Mouse (Mus musculus): ENCODE measurements around the gene Tmem117. TPM values are rescaled to one million over a fixed set of nuclear protein-coding genes. Genes with fewer than 3 reads are reported as not detected.

Tmem117 gene
- total and polyA plus RNA-seq, 3 experiments, result 0.16 TPM; not detected in 2

- Histone ChIP-seq H3K27me3 (ENCODE audit: insufficient read depth, low read length) (no peaks in the 10 kb centered on the region), H3K36me3 (replicated peaks) (no peaks in the 10 kb centered on the region), H3K4me1 (ENCODE audit: insufficient read depth, low read depth, low read length) (no peaks in the 10 kb centered on the region), H3K4me3 (ENCODE audit: low read depth, low read length) (no peak overlapping the region), H3K9me3 (replicated peaks) (peaks cover 34% of the 10 kb centered on the region)
- no peak for DNase-seq (ENCODE audit: low spot score)
- no peak for ATAC-seq (ENCODE audit: extremely low read depth, insufficient number of reproducible peaks, low FRiP score, poor library complexity, severe bottlenecking)
- TF ChIP-seq TAL1 (conservative IDR thresholded peaks at IDR 0.05; ENCODE audit: low read depth, low read length) (no peak), CTCF (IDR thresholded peaks at IDR 0.05; ENCODE audit: low read depth, low read length) (no peak), GATA1 (IDR thresholded peaks at IDR 0.05; ENCODE audit: borderline replicate concordance, low read length) (no peak), GATA2 (IDR thresholded peaks at IDR 0.05; ENCODE audit: borderline replicate concordance, low read depth, low read length) (no peak), POLR2AphosphoS5 (IDR thresholded peaks at IDR 0.05; ENCODE audit: insufficient replicate concordance, low read depth, low read length) (no peak)
Observed at GRCm38 (mm10) chr15:94684269-94684668, 55.2 kb downstream of the Tmem117 start.

DNA sequence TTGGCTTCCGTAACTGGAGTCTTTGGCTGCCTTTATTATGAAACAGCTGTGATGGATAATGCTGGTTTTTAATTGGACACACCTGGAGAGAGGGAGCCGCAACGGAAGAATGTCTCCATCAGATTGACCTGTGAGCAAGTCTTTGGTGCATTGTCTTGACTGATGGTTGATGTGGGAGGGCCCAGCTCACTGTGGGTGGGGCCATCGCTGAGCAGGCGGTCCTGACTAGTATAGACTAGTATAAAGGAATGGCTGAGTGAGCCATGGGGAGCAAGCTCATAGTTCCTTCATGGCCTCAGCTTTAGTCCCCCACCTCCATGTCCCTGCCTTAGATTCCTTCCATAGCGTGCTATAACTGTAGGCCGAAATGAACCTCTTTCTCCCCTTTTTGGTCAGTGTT, 58.1 kb downstream of the Tmem117 start:
- Histone ChIP-seq H3K36me3 (replicated peaks) (no peaks in the 10 kb centered on the region), H3K4me1 (ENCODE audit: insufficient read depth, low read depth, low read length) (no peaks in the 10 kb centered on the region), H3K9me3 (replicated peaks) (peaks cover 26% of the 10 kb centered on the region), H3K4me3 (ENCODE audit: low read depth, low read length) (no peak overlapping the region), H3K27me3 (ENCODE audit: insufficient read depth, low read length) (no peaks in the 10 kb centered on the region)
- no peak for TF ChIP-seq CTCF (IDR thresholded peaks at IDR 0.05; ENCODE audit: low read depth, low read length)
- no peak for TF ChIP-seq TAL1 (conservative IDR thresholded peaks at IDR 0.05; ENCODE audit: low read depth, low read length)
- TF ChIP-seq GATA2 (IDR thresholded peaks at IDR 0.05; ENCODE audit: borderline replicate concordance, low read depth, low read length), result no peak
- no peak for TF ChIP-seq GATA1 (IDR thresholded peaks at IDR 0.05; ENCODE audit: borderline replicate concordance, low read length)
- no peak for TF ChIP-seq POLR2AphosphoS5 (IDR thresholded peaks at IDR 0.05; ENCODE audit: insufficient replicate concordance, low read depth, low read length)
- ATAC-seq (ENCODE audit: extremely low read depth, insufficient number of reproducible peaks, low FRiP score, poor library complexity, severe bottlenecking), result no peak
- no peak for DNase-seq (ENCODE audit: low spot score)

GRCm38 (mm10) chr15:94687629-94688028, 58.6 kb downstream of the Tmem117 start:
- no peak for ATAC-seq (ENCODE audit: extremely low read depth, insufficient number of reproducible peaks, low FRiP score, poor library complexity, severe bottlenecking)
- H3K36me3 ChIP-seq (replicated peaks), result no peaks in the 10 kb centered on the region
- no peaks in the 10 kb centered on the region for H3K27me3 ChIP-seq (ENCODE audit: insufficient read depth, low read length)
- H3K4me1 ChIP-seq (ENCODE audit: insufficient read depth, low read depth, low read length), result no peaks in the 10 kb centered on the region
- TF ChIP-seq GATA2 (IDR thresholded peaks at IDR 0.05; ENCODE audit: borderline replicate concordance, low read depth, low read length), result no peak
- no peak for TF ChIP-seq CTCF (IDR thresholded peaks at IDR 0.05; ENCODE audit: low read depth, low read length)
- no peak for TF ChIP-seq POLR2AphosphoS5 (IDR thresholded peaks at IDR 0.05; ENCODE audit: insufficient replicate concordance, low read depth, low read length)
- no peak for TF ChIP-seq GATA1 (IDR thresholded peaks at IDR 0.05; ENCODE audit: borderline replicate concordance, low read length)
- no peak for TF ChIP-seq TAL1 (conservative IDR thresholded peaks at IDR 0.05; ENCODE audit: low read depth, low read length)
- H3K4me3 ChIP-seq (ENCODE audit: low read depth, low read length), result no peak overlapping the region
- peaks cover 26% of the 10 kb centered on the region for H3K9me3 ChIP-seq (replicated peaks)
- DNase-seq (ENCODE audit: low spot score), result no peak

DNA sequence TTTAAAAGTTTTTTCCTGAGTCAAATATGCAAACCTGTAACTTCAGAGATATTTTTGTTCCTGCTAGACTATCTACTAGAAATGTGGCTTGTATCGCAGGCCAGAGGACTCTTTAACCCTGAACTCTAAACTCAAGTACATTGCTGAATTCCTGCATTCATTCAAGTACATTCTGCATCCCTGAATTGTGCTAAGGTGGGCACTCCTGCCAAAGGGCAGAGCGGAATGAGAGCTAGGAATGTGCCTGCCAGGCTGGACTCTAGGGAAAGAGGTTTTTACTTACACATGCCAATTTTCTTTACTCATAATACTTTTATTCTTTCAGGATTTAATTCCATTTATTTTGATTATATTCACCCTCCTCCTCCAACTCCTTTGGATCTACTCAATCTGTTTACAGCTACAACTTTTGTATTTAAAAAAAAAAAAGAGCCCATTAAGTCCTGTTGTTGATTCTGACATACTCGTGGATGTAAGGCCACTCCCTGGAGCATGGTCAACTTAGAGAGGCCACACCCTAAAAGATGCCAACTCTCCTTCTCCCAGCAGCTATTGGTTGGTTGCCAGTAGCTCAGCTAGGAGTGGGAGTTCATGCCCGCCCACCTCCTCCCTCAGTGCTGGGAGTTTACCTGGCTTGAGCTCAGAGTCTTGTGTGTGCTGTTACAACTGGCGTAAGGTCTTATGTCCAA, 60.3 kb downstream of the Tmem117 start:
- no peaks in the 10 kb centered on the region for H3K27me3 ChIP-seq (ENCODE audit: insufficient read depth, low read length)
- no peak for DNase-seq (ENCODE audit: low spot score)
- H3K4me3 ChIP-seq (ENCODE audit: low read depth, low read length), result no peak overlapping the region
- H3K36me3 ChIP-seq (replicated peaks), result no peaks in the 10 kb centered on the region
- no peak for ATAC-seq (ENCODE audit: extremely low read depth, insufficient number of reproducible peaks, low FRiP score, poor library complexity, severe bottlenecking)
- peaks cover 20% of the 10 kb centered on the region for H3K9me3 ChIP-seq (replicated peaks)
- TF ChIP-seq GATA2 (IDR thresholded peaks at IDR 0.05; ENCODE audit: borderline replicate concordance, low read depth, low read length), result no peak
- TF ChIP-seq TAL1 (conservative IDR thresholded peaks at IDR 0.05; ENCODE audit: low read depth, low read length), result no peak
- TF ChIP-seq POLR2AphosphoS5 (IDR thresholded peaks at IDR 0.05; ENCODE audit: insufficient replicate concordance, low read depth, low read length), result no peak
- TF ChIP-seq GATA1 (IDR thresholded peaks at IDR 0.05; ENCODE audit: borderline replicate concordance, low read length), result no peak
- no peak for TF ChIP-seq CTCF (IDR thresholded peaks at IDR 0.05; ENCODE audit: low read depth, low read length)
- no peaks in the 10 kb centered on the region for H3K4me1 ChIP-seq (ENCODE audit: insufficient read depth, low read depth, low read length)

- Histone ChIP-seq H3K27me3 (ENCODE audit: insufficient read depth, low read length) (no peaks in the 10 kb centered on the region), H3K4me3 (ENCODE audit: low read depth, low read length) (no peak overlapping the region), H3K4me1 (ENCODE audit: insufficient read depth, low read depth, low read length) (no peaks in the 10 kb centered on the region), H3K9me3 (replicated peaks) (peaks cover 19% of the 10 kb centered on the region), H3K36me3 (replicated peaks) (no peaks in the 10 kb centered on the region)
- TF ChIP-seq CTCF (IDR thresholded peaks at IDR 0.05; ENCODE audit: low read depth, low read length) (no peak), GATA1 (IDR thresholded peaks at IDR 0.05; ENCODE audit: borderline replicate concordance, low read length) (no peak), TAL1 (conservative IDR thresholded peaks at IDR 0.05; ENCODE audit: low read depth, low read length) (no peak), POLR2AphosphoS5 (IDR thresholded peaks at IDR 0.05; ENCODE audit: insufficient replicate concordance, low read depth, low read length) (no peak), GATA2 (IDR thresholded peaks at IDR 0.05; ENCODE audit: borderline replicate concordance, low read depth, low read length) (no peak)
- ATAC-seq (ENCODE audit: extremely low read depth, insufficient number of reproducible peaks, low FRiP score, poor library complexity, severe bottlenecking) (no peak), DNase-seq (ENCODE audit: low spot score) (no peak)
Observed at GRCm38 (mm10) chr15:94689884-94690231, 60.8 kb downstream of the Tmem117 start.

DNA sequence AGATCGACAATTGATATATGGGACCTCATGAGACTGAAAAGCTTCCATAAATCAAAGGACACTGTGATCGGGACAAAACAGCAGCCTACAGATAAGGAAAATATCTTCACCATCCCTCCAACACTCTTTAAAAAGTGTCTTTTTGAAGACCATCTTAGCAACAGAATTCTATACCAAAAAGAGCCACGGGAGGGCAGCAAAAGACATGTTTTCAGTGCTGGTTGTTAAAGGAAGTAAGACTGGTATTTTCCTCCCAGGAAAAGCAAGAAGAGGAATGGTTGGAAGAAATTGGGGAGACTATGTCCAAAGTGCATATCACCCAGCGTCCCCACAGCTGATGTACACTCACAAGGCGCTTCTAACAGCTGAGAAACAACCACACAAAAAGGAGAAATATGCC, 93.7 kb downstream of the Tmem117 start:
- Histone ChIP-seq H3K4me1 (ENCODE audit: insufficient read depth, low read depth, low read length) (no peaks in the 10 kb centered on the region), H3K4me3 (ENCODE audit: low read depth, low read length) (no peak overlapping the region), H3K9me3 (replicated peaks) (peaks cover 17% of the 10 kb centered on the region), H3K27me3 (ENCODE audit: insufficient read depth, low read length) (no peaks in the 10 kb centered on the region), H3K36me3 (replicated peaks) (no peaks in the 10 kb centered on the region)
- ATAC-seq (ENCODE audit: extremely low read depth, insufficient number of reproducible peaks, low FRiP score, poor library complexity, severe bottlenecking), result no peak
- DNase-seq (ENCODE audit: low spot score), result no peak
- TF ChIP-seq GATA1 (IDR thresholded peaks at IDR 0.05; ENCODE audit: borderline replicate concordance, low read length), result no peak
- TF ChIP-seq CTCF (IDR thresholded peaks at IDR 0.05; ENCODE audit: low read depth, low read length), result no peak
- no peak for TF ChIP-seq POLR2AphosphoS5 (IDR thresholded peaks at IDR 0.05; ENCODE audit: insufficient replicate concordance, low read depth, low read length)
- no peak for TF ChIP-seq TAL1 (conservative IDR thresholded peaks at IDR 0.05; ENCODE audit: low read depth, low read length)
- no peak for TF ChIP-seq GATA2 (IDR thresholded peaks at IDR 0.05; ENCODE audit: borderline replicate concordance, low read depth, low read length)
